Mouse (Mus musculus) mouse embryonic stem cell (cell line): ENCODE data around the gene Olig3.
"Not testable (repeated sequence)": the region's sequence is repeated elsewhere in the genome, so short reads cannot be mapped to it uniquely, and the experiment has no call there.

Source experiments
- in situ Hi-C, 2 experiments: fragments of 300-500 bp; cut with MboI; formaldehyde crosslinking; loops; 1 replicate in 1 of 2; 3 replicates in 1 of 2; pipeline ENCODE4 v1.14.3; 2019 to 2020; ENCODE audit warnings: low sequenced_read_pairs in 2 of 2, low pct_unique_long_range_greater_than_20kb in 1 of 2, mixed read lengths in 1 of 2; ENCODE audit not compliant: unreplicated experiment in 1 of 2

Gene Olig3

DNA sequence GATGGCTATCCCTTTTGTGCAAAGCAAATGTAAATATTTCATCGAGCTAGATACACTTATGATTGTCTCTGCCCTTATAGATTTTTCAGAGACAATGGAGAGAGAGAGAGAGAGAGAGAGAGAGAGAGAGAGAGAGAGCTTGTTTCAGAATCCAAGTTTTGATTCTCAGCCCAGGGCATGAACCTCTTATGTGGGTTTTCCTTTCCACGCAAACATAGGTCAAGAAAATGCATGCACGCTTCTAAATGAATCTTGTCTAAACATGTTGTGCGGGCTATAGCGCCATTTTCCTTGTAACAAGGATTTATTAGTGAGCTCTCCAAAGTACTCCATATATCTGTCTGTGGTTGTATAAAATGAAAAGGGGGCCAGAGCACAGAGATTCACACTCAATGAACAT lies 1.5 kb downstream of the Olig3 start:
- in situ Hi-C loops, result no loop called here

DNA sequence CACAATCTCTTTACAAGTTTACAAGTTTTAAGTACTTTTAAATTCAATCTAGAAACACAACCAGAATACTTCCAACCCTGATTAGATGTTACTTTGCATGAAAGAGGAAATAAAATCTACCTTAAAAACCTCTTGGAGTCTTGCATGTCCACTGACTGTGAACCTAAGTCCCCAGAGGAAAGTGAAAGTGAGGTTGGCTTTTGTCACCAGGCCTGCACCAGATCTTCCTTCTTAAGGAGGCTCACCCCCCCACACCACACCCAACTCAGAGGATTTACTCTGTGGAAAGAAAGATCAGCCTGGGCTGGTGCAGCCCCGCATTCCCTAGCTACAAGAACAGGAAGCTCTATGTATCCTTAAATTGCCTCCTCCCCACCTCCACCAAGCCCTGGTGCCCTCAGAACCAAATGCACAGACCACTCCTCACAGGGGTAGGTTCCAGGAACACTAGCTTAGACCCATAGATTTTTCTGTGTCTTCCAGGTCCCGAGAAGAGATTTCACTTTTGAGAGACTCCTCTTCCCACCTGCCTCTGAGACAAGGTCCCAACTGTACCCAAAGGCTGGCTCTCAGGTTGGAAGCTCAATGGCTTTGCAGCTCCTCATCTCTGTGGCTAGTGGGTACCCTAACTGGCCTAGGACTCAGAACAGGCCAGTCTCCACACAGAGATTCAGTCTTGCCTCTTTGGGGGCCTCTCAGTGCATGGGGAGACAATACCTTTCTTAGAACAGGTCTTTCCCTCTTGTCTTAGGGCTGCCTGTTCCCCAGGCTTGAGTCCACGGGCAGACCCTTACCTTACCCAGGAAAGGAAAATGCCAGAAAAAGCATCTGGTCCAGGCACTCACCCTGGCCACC lies 4.3 kb downstream of the Olig3 start:
- in situ Hi-C loops, result no loop called here

DNA sequence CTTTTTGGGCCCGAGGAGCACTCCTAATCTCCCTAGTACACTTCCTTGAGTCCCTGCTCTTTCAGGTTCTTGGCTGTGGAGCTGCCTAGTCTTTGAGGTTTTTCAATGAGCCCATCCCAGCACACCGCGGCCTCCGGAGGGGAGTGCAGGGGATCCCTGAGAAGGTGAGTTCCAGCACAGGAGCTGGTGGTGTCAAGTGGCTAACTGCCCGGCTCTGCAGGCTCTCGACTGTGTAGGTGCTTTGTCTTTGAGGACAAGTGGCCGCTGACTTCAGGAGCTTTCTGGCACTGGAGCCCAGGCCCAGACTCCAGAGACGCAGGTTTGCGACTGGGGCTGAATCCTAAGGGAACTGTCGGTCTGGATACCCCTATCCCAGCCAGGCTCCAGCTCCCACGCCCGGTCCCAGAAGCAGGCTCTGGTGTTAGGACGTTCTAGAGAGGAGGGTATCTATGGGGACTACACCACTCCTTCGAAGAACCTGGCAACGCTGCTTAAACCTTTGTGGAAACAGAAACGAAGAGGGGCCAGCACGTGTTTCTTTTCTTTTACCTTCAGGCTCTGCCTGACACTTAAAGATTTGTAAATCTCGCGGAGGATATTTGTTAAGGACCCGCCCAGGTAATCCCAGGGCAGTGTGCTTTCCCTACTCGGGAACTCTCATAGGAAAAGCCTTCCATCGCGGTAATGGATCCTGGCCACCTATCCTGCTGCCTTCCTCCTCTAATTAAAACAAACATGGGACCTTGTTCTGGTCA lies 5.4 kb downstream of the Olig3 start:
- in situ Hi-C loops, result no loop called here

DNA sequence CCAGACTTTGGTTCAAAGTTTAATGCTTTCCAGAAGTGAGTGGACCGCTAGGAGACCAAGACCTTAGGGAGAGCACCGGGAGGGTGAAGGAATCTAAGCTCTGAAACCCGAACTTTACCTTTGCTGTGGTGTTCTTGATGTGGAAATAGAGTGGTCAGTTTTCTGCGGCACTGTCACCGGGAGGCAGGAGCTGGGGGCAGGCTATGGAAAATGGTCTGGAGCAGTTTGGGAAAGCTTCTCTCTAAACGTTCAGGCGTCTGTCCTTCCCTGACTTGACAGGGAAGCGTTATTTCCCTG lies 5.9 kb downstream of the Olig3 start:
- in situ Hi-C loops, result no loop called here

DNA sequence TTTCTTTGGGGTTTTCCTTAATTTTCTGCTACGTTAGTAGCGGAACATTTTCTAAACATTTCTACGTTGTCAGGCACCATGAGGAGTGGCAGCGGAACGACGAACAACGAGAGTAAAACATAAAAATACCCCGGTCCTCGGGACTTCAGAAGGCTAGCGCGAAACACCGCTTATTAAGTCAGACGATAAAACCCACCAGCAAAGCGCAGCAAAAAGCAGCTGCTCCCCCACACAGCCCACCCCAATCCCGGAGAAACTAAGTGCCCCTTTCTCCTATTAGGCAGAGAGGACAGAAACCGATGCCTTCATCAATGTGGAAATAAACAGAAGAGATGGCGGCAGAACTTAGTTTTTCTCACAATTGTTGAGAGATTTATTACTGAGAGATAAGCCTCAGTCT lies 6.5 kb downstream of the Olig3 start:
- in situ Hi-C loops, result no loop called here

DNA sequence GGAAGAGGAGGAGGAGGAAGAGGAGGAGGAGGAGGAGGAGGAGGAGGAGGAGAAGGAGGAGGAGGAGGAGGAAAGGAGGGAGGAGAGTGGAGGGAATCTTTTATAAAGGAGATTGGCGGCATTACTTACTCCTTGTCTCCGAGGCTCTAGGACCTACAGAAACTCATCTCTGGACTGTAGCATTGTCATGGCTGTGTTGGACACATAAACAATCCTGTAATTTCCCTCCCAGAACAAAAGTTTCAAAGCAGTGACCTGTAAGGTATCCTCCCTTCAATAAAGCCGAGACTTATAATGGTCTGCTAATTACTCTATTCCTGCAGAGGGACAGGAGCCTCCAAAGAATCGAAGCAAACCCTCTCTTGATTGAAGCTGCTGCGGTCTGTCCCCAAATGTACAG lies 7.0 kb downstream of the Olig3 start:
- in situ Hi-C loops, result no loop called here

DNA sequence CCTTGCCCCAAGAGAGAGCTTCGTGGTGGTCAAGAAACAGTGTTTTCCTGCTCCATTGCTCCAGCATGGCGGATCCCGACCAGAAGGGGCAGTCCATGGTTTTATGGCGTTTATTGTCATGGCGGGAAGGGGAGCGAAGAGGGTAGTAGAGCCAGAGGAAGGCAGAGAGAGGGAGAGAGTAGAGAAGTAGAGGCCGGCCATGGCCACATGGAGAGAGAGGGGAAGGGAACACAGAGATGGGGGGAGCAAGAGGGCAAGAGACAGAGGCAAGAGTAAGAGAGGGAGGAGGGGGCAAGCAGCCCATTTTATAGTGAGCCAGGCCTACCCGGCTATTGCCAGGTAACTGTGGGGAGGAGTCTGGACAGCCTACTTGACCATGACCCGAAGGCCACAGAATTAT lies 12.8 kb downstream of the Olig3 start:
- in situ Hi-C loops, result no loop called here

DNA sequence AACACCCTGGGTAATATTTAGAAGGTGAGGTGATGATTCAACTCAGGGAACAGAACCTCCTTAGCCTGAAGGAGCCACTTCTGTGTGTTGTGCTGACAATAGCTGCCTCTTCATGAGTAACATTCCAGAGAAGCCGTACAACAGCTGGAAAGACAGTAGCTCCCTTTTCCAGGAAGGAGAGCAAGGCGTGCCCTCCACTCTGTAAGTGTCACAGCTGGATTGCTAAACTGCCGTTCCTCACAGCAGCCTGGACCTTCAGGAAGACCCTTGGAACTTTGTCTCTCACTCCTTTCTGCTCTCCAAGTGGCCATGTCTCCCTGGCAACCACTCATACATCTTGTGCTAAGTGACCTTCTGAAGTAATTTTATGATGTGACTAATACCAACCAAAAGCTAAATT lies 13.8 kb downstream of the Olig3 start:
- in situ Hi-C loops, result no loop called here

DNA sequence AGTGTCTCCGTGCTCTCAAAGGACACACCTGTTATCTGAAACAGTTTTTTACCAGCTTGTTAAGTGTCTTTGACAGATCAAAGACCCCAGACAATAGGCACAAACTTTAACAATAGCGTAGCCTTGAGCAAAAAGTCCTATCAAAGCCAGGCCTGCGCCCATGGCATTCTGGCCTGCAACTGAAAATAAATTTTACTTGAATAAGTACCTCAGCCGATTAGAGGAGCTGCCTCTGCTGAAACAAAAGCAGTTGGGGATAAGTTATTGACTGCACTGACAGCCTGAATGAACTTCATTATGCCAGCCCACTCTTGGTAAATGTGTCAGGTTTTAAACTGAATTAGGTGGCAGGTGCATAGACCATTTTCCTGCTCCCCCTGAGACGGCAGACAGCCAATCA lies 15.9 kb downstream of the Olig3 start:
- in situ Hi-C loops, result no loop called here

DNA sequence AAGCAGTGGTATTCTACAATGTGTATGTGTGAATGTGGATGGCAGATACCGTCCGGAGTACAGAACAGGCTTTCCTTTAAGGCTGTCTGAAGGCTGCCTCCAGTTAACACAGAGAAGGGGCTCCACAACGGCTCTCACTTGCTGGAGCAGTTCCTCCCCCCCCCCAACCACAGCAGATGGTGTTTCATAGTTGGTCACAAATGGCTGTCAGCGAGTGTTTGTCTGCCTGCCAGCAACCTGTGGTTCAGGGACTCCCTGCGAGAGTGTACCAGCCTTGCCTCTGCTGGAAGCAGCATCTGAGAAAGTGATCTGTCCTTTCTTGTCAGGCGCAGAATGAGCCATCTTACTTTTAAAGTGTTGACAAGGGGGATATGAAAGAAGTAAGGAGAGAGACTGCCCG lies 17.5 kb downstream of the Olig3 start:
- in situ Hi-C loops, result no loop called here

DNA sequence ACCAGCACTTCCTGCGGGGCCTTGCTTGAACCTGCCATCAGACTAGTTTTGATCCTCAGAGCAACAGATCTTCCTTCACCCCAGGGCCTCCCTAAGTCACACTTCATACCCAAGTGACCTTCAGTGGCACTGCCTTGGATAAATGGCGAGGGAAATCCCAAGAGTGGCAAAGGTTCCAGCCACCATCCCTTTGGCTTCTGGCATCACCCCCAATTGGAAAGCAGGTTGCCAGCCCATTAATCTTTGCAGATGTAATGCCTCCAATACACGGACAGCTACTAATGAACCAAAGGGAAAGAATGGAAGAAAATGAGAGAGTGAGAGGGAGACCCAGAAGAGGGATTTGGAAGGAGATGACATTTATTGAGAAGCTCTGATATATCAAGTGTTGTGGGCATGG lies 18.0 kb downstream of the Olig3 start:
- in situ Hi-C loops, result no loop called here

DNA sequence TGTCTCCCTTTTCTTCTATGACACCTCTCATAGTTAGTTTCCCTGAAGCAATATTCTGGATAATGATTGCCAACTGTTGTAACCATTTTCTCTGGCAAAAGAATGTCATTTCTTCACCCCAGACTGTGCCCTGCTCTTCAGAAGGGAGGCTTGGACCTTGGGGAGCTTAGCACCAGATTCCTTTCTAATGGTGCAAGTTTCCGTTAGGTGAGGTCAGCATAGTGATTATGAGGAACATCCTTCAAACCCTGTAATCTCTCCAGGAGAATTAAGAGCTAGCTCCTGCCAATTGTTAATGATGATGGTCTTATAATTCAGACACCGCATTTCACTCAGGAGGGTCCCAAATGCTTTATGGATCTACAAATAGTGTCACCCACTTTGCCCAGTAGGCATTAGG lies 19.5 kb downstream of the Olig3 start:
- in situ Hi-C loops, result no loop called here

DNA sequence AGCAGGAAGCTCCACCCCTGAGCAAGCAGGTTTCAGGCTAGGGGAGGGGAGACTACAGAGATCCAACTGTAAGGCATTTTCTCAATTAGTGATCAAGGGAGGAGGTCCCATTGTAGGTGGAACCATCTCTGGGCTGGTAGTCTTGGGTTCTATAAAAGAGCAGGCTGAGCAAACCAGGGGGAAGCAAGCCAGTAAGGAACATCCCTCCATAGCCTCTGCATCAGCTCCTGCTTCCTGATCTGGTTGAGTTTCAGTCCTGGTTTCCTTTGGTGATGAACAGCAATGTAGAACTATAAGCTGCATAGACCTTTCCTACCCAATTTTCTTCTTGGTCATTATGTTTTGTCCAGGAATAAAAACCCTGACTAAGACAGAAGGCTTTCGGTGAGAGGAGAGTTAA lies 24.6 kb downstream of the Olig3 start:
- in situ Hi-C loops, result not testable (repeated sequence)

DNA sequence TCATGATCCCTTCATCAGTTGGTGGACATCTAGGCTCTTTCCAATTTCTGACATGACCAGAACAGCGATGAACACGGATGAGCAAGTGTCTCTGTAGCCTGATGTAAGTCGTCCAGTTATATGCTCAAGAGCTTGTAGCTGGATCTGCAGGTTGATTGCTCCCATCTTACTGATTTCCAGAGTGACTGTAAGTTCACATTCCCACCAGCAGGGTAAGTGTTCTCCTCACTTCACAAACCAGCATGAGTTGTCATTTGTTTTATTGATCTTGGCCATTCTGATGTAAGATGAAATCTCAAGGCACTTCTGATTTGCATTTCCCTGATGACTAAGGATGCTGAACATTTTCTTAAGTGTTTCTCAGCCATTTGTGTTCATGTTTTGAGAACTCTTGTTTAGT lies 27.8 kb downstream of the Olig3 start:
- in situ Hi-C loops, result no loop called here

DNA sequence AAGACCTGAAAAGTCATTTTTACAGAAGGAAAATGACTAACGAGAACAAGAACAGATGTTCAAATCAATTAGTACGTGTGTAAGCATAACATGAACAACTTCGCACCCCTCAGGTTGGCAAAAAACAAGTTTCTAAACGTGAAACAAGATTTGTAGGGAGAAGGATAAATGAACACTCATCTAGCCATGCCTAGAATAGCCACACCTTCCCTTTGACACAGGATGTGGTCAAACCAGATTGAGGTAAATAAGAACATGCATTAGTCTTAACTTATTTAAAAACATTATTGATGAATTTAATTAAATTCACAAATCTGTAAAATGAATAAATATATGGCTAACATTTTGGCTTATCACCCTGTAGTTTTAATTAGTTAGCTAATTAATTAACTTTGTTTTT lies 35.5 kb downstream of the Olig3 start:
- in situ Hi-C loops, result no loop called here

DNA sequence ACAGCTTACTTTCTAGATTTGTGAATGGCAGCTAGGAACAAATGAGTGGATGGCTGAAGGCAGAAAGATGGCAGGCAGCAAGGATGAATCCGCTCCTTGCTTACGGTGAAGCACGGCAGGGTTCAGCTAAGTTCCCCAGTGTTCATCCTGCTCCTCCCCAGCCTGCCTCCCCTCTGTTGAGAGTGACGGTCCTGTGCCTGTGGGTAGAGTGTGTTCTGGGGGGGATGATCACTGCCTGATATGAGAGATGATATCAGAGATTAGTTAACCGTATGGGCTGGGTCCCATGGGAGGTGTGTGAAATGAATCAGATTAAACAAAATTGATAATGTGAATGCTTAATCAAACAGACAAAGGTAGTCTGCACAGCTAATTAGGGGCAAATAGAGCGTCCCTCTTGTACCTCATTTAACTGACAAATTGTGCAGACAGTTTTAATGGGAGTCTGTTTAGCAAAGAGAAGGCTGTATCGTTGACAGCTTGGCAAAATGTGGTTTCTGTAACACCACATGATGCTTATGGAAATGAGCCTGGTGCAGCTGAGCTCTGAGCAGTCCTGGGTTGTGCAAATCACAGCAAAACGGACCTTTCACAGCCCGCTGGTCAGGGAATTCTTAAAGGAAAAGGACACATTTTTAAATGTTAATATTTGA lies 40.3 kb downstream of the Olig3 start:
- in situ Hi-C loops, result no loop called here

DNA sequence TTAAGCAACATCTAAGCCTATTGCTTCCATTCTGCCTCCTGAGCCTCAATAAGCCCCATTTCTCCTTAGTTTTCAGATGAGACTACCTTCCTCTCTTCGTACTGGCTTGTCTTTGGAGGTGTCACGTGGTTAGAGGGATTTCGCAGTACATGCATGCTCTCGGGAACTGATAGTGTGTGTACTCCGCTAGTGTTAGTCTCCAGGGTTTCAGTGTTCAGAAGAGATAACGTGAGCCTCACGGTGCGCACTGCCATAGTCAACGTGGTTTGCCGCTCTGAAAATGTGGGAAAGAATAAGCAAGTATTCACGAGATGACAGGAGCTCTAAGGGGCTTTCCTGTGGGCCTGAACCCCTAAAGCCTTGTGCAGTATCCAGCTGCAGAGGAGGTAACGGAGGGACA lies 41.1 kb downstream of the Olig3 start:
- in situ Hi-C loops, result no loop called here

DNA sequence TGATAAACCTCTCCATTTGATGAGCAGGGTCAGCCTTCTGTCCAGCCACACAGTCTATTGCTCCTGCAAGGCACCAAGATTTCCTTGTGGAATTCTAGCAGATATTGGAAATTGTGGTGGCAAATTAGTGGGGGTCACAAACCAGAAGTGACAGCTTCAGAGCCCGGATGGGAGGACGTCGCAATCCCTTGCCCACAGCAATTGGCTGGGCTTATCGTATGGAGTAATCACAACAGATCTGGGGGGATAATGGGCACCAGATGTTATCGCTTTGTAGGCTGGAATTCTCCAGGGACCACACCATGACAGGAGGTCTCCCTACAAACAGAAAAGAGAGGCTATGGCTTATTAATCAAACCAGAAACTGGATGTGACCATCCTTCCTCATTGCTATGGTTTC lies 44.8 kb downstream of the Olig3 start:
- in situ Hi-C loops, result no loop called here

DNA sequence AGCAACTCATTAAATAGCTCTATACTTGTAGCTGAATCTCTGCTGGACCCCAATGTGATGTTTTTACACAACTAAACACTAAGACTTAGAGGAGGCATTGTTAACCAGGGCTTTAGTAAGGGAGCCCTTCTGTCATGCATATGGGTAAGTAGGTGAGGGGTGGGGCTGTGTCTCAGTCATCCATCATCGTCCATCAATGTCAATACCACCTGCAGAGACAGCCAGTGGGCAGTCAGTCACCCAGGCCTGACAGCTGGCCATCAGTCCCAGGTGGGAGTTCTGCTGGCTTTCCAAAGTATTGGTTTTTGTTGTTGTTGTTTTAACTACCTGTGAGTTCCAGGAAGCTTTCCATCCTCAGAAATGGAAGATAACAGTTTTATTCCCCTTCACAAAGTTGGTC lies 48.1 kb downstream of the Olig3 start:
- in situ Hi-C loops, result no loop called here

DNA sequence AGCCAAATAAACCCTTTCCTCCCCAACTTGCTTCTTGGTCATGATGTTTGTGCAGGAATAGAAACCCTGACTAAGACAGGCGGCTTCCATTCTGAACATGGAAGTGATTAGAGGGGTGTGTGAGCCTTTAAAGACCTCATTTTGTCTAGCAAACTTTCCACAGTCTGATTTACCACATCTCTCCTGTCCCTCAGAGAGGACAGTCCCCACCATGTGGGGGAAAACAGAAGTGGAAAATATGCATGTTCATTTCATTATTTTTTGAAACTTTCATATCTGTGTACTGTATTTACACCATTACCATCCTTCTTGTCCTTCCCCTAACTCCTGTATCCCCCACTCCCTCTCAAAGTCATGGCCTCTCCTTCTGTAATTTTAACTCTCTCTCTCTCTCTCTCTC lies 49.6 kb downstream of the Olig3 start:
- in situ Hi-C loops, result no loop called here
